Mouse (Mus musculus) erythroblast, adult 5-6 weeks (primary cell): ENCODE measurements around the gene Sema5a. TPM values are rescaled to one million over a fixed set of nuclear protein-coding genes. Genes with fewer than 3 reads are reported as not detected.
"Not testable (repeated sequence)": the region's sequence is repeated elsewhere in the genome, so short reads cannot be mapped to it uniquely, and the experiment has no call there.

ENCODE experiments used
- ATAC-seq: replicated peaks from 2 replicates; pipeline ENCODE4 v1.8.0; 2016; ENCODE audit warnings: moderate number of reproducible peaks, mild to moderate bottlenecking, moderate TSS enrichment, inconsistent platforms; ENCODE audit not compliant: poor library complexity, low FRiP score, severe bottlenecking
- total RNA-seq, 2 experiments: library from RNA; stranded (forward) in 1 of 2; stranded (reverse) in 1 of 2; fragments of 150-400 nt in 1 of 2; fragments of 200-764, 138-1000 nt in 1 of 2; gene quantifications; 2 replicates each; pipeline versions ENCODE4 v1.2.3 to v1.2.4; 2015 to 2017; ENCODE audit warnings: low replicate concordance in 2 of 2

Gene Sema5a
- total RNA-seq (2015; ENCODE audit: low replicate concordance) (not detected in 2 replicates), total RNA-seq (2017; ENCODE audit: low replicate concordance) (1.3 TPM in 1 of 2 replicates, not detected in the other)

DNA sequence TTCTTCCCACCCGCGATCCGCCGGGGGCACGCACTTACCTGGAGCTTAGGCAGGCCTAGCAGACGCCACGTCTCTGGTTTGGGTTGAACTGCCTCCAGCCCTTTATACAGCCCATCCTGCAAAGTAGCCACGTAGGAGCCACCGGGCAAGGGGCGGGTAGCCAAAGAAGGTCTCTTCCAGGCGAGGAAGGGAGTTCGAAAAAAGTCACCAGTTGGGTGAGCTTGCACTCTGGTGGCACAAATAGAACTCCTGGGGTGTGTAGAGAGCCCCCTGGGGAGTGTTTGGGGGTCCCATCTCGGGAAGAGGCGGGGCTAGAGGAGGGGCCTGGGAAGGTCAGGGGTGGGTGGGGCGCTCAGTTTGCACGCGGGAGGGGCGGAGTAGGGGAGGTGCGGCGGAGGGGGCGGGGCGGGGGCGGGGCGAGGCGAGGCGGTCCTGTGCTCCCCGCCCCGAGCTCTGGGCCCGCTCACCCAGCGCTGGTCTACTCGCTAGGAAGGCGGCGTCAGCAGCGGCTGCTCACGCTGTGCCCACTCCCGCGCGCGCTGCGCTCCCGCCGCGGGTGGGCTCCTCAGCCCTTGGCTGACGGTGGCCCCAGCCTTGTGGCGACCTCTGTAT, at the start of gene Sema5a:
TSS of gene Sema5a (plus strand) at position 467 of the 612 bp plus-strand sequence.
- no peak for ATAC-seq

DNA sequence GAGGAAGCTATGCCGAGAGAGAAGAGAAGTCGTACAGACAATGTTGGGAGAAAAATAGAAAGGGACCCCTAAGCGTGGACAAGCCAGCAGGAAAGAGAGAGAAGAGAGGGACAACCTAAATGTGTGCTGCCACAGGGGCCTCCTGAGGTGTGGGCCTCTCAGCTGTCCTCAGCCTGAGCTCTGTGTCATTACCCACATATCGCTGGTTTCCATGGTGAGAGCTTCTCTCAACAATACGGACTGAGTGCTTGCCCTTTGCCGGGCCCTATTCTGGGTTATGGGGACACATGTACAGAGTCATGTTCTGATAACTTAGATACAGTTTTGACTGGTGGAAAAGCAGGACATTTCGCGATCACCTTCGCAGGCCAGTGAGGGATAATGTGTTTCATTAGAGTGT, 46.5 kb upstream of the Sema5a start:
- no peak for ATAC-seq

DNA sequence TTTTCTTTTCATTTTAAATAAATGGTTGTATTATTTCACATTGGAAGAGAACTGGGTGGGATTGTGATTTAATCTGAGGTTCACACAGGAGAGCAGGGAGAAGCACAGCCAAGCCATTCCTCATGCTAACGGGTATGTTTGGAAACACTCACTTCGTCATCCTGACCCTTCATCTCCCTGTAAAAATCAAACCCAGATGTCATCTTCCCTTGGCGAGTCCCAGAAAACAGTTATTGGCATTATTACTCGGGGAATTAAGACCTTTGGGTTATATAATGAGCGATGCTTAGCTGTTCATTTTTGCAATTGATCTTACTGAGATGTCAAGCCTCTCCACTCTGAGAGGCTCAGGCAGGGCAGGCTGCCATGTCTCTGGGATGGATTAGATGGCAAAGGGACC, 46.0 kb upstream of the Sema5a start:
- ATAC-seq = no peak

DNA sequence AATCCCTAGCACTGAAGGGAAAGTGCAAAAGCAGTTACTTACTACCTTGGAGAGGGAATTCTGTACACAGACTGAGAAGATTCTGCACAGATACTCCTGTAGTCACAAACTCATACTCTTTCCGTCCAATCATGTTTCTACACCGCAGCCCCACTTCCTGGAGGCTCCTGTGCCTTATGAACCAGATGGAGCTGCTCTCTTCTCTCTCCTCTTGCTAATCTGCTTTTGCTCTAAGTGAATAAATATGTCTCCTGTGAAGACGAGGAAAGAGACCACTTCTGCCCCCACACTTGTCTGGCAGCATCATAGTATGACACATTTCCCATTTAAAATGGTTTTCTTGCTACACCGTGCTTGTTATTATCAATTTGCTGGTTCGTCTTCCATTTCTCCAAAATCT, 41.4 kb upstream of the Sema5a start:
- no peak for ATAC-seq

DNA sequence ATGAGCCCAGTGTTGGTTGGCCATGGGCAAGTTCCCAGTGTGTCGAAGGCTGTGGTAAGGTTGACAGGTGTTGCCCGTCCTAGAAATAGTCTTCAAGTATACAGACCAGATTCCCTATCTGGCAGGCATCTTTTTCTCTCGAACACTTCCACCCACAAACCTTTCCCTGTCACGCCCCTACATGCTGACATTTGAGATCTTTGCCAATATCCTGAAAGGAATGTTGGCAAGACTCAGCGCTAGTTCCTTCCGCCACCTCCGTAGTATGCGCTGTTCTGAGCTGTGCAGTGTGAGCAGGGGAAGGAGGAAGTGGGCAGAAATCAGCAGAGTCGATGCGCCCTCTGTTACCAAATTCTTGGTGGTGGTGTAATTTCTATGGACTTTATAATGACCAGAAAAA, 39.7 kb upstream of the Sema5a start:
- ATAC-seq = no peak

DNA sequence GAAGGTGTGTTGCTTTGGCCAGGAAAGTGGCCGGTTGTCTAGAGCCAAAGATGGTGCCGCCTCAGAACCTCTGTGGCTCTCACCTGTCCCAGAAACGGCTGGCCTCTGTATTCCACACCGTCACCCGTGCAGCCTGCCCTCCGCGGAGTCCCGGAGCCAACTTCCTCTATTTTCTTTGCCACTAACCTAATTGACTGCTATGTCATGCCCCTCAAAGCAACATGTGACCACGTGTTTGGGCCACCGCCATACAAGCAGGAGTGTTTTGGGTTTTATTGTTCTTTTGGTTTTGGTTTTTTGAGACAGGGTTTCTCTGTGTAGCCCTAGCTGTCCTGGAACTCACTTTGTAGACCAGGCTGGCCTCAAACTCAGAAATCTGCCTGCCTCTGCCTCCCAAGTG, 29.9 kb upstream of the Sema5a start:
- ATAC-seq = not testable (repeated sequence)

DNA sequence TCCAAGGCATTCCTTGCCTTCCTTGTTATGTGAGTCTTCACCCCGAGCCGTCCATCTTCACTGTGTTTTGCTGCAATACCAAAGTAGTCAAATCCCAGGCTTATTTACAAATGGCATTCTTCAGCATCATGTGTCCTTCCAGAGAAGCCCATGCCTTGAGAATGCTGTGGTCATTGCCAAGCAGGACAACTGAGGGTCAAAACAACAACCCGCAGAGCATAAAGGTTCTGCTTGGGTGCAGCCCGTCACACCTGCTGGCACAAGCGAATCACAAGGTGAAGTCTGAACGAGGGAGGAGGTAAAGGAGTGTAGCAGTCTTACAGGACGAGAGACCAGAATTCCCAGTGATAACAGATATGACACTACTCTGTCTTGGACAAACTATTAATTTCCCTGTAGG, 21.6 kb upstream of the Sema5a start:
- ATAC-seq = no peak

DNA sequence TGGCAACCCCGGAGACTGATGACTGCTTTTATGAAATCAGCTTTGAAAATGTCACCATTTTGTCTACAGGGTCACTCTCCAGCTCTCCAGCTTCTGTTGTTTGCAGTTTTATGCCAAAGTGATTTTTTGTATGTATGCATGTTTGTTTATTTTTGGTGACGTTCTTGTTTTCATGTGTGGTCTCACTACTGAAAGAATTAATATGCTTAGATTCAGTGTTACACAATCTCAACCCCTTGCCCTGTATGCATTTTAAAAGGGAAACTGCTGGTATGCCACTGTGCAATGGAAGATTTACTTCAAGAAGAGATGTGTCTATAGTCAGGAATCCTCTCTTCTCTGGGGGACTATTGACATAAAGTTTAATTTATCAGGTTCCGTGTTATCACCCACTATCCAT, 19.2 kb upstream of the Sema5a start:
- ATAC-seq = no peak

DNA sequence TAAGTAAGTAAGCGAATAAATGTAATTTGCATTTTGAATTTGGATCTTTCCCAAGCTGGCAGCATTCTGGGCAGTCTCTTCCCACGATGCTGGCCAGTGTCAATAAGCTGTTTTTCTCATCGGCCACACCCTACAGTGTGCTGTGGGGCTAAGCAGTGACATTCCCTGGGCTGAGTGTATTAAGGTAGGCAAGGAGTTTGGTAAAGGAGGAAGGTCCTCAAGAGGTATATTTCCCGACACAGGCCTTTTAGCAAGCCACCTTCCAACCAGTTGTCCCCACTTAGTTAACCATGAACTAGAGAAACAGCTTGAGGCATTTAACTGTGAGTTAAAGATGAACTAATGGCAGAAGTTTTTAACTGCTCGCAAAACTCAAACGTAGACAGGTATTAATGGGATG, 18.2 kb upstream of the Sema5a start:
- ATAC-seq = no peak

DNA sequence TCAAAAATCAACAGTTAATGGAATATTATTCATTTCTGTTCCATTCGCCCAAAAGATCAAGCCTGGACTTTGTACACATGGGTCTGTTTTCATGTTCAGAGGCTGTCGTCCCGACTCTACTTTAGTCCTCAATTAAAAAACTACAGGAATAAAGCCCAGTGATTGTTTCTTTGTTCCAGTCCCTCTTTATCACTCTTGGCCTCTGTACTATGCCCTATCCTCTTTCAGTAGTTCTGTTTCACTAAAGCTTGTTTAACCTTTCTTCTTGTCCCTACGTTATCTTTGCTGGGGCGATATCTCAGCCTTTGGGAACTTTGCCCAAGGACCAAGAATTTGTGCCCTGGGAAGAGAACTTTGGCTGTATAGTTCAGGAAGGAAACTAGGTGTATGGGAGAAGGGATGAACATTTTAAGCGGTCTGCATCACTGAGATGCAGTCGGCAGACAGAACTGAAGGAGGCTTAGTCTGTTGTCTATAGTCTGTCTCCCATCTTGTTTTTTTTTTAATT, 17.7 kb upstream of the Sema5a start:
- no peak for ATAC-seq

DNA sequence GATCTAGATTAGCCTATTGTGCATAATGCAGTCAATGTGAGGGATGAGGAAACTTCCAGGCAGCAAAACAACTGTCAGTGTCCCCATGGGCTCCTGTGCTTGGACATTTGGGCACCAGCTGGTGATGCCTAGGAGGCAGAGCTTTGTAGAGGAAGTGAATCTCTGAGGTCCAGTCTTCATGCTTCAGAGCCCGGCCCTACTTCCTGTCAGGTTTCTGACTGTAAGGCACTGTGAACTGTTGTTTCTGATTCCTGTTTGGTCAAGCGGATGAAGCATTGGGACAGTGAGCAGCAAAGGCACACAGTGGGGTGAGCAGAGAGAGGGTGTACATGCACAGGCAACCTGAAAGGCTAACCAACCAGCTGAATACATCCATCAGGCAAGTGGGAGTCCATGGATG, 14.5 kb upstream of the Sema5a start:
- ATAC-seq = no peak

DNA sequence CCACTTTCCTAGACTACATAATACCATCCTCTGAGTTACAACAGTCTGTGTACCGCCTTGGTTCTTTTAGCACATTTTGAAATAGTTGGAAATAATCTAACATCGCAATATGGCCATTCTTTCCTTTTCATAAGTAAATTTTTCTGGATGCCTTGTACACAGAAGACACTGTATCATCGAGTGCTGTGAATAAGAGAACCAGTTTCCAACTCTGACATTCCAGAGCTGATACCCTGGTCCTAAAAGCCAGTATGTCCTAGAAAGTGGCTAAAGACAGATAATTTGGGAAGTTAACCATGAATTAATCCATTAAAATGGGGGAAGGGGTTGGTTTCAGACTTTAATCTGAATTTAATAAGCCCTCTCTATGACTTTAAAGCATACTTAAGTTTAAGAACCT, 12.4 kb upstream of the Sema5a start:
- no peak for ATAC-seq

DNA sequence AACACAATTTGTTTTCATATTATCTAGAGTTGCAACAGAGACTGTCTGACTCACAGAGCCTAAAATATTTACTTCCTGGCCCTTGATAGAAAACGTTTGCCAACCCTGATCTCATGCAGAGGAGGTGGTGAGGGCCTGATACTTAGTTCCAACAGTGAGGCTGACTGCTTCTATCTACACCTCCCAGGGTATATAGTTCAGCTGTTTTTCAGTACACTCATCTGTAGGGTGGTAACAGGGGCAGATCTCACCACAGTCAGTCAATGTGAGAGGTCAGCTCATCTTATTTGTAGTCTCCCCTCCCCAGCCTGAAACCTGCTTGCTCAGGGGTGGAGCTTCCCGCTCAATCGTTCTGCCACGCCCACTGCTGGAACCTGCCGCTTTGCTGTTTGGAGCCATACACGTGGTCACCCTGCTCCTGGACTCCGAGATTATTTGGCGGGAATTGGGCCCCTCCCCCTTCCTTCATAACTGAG, 11.9 kb upstream of the Sema5a start:
- ATAC-seq = not testable (repeated sequence)

DNA sequence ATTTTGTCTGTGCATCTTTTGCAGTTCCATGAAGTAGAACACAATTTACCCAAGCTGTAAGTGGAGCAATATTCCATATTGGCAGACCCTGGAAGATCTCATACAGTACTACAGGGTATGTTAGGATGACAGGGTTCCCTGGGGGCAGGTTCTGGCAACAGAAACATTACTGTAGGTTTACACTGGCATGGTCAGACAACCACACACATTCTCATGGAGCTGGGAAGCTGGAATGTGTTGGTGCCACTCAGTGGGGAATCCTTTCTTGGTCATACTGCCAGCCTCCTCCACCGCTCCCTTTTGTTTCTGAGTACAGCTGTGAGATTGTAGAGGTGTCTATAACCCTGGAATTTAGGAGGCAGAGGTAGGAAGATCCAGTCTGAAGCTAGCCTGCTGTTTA, 11.2 kb upstream of the Sema5a start:
- no peak for ATAC-seq

DNA sequence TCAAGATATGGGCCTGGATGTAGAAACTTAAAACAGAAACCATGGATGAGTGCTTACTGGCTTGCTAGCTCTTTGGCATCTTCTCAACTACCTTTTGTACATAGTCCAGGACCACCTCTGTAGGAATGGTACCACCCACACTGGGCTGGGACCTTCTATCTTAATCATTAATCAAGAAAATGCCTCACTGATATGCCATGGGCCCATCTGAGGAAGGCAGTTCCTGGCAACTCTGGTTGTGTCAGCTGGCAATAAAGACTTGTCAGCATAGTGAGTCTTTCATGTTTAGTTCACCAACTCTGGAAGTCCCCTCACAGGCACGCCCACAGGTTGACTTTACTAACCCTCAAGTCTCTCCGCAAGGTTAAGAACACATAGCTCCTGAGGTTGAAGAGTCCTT, 5.5 kb upstream of the Sema5a start:
- no peak for ATAC-seq

DNA sequence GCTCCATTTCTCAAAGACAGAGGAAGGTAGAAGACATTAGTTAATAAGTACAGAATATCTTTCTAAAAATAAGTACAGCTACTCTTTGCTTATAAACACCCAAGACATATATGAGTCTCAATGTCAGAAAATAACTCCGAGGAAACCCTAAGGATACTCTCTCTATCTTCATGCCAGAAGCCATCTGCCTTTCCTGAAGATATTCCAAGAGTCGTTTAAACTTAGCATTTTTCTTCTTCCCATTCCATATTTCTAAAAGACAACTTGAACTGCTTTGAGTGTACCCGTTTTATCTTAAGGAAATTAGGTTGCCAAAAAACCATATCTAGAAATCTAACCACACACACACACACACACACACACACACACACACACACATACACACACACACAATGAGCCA, 4.5 kb upstream of the Sema5a start:
- ATAC-seq = no peak

DNA sequence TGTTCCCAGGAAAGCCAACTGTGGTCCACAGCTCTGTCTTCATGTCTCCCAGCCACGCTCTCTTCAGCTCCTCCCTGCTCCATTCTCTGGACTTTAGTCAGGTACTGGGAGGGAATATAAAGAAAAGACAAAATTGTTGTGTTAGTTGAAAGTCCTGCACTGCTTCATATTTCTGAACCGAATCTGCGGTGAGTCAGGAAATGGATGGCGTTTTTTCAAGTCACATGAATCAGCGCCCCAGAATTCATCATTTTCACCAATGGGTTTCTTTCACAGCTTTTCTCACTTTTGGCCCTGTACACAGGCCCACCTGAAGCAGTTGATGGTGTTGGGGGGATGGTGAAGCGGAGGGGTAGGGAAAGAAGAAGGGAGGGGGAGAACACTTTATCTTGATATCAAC, 2.9 kb upstream of the Sema5a start:
- ATAC-seq = no peak

DNA sequence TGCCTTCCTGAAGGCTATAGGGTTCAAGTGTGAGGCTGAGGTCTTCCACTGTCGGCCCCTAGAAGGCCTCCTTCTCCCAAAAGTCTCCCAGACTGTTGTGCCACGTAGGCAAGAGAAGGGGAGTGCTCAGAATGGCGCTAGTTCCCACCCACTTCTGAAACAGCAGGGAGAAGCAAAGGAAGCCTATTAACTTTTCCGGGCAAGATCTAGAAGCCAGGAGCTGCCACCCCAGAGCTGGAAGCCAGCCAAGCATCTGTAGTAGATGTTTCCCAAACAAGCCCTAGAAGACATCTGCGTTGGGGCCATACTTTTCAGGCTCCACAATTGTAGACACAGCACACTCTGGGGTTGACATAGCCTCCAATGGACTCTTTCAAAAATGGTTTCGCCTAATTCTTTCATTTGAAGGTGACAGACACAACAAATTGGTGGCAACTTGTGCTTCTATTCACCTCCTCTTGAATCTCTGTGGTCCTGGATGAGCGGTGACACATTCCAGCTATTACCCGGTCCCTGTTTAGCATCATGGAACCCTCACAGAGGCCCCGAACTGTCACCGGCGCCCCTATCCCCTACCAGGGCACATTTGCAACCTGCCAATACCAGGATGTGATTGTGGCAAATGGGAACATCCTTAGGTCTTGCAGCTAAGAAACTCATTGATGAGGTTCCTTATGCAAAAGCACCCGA, 1.4 kb upstream of the Sema5a start:
- no peak for ATAC-seq

DNA sequence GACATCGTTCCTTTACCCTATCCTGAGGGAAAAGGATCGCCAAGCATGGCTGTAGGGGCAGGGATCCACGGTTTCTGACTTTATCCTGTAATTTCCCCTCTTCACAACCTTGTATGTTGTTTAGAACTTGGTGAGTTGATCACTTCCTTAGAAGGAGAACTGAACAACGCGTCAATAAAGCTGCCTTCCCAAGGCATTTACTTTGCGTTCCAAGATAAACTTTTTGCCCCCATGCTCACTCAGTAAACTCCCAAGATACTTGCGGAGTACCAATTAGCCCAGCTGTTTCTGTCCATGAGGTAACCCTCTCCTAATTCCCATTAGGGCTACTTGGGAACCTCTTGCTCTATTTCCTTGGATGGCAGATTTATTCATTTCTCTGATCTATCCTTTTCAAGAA, 786 bp upstream of the Sema5a start:
- no peak for ATAC-seq

DNA sequence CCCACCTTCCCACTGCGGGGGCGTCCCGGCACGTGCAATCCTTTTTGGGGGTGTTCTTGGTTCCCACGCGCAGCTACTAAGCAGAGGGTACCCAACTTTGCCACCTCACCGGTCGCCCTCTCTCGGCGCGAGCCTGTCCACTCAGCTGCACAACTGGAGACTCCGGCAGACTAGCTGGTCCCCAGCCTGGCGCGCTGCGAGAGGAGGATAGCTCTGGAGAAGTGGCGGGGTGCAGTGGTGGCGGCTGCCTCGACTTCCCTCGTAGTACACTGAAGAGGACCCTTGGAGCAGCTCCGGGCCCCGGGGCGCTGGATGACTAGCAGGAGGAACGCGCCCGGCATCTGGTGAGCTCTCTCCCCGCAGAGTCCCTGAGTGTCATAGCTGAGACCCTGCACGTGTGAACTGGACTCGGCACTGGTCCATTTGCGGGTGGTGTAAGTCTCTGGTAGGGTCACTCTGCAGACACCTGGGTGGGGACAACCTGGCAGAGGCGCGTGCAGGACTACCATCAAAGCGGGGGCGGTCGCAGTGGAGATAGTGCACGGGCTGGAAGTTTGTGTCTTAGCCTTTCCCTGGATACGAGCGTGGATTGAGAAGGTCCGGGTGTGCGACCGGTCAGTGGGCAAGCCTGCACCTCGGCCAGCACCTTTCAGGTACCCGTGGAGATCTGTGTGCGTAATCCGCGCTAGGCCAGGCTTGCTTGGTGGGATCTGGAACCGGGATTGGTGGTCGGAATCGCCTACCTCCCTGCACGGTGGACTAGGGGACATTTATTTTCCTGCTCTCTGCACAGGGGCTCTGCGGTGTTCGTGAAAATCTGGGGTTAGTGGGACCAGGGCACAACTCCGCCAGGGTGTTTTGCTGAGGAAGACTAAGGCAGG, 586 bp downstream of the Sema5a start:
- ATAC-seq = no peak
